Mouse (Mus musculus) limb, embryonic 11.5 days (tissue): Measurements from ENCODE around the gene Uba7. TPM values are rescaled to one million over a fixed set of nuclear protein-coding genes. Genes with fewer than 3 reads are reported as not detected.

ENCODE experiments used
- ATAC-seq: fragments of 200-750 bp; cut with Nextera tagmentation; 2 replicates; pipeline ENCODE4 v1.8.0; 2017; ENCODE audit warnings: low read depth; ENCODE audit not compliant: insufficient number of reproducible peaks, low FRiP score, low TSS enrichment
- DNase-seq: peaks from one replicate; pipeline ENCODE4 v3.0.0-alpha.2; 2015; ENCODE audit warnings: low spot score
- H3K27ac ChIP-seq: fragments of 300-500 bp; sonication (generic); replicated peaks from 2 replicates; pipeline ENCODE4 v1.5.1; 2014; ENCODE audit warnings: low read depth, mild to moderate bottlenecking, low read length
- H3K27me3 ChIP-seq: fragments of 300-500 bp; sonication (generic); 2 replicates; pipeline ENCODE4 v1.6.1; 2014; ENCODE audit warnings: mild to moderate bottlenecking, low read length, mixed read lengths; ENCODE audit not compliant: control insufficient read depth, insufficient read depth
- H3K36me3 ChIP-seq: fragments of 300-500 bp; sonication (generic); 2 replicates; pipeline ENCODE4 v1.6.1; 2014; ENCODE audit warnings: mild to moderate bottlenecking, low read length, moderate library complexity, mixed read lengths; ENCODE audit not compliant: control insufficient read depth, insufficient read depth
- H3K4me1 ChIP-seq: fragments of 300-500 bp; sonication (generic); 2 replicates; pipeline ENCODE4 v1.6.1; 2014; ENCODE audit warnings: low read length, mixed read lengths; ENCODE audit not compliant: control insufficient read depth, insufficient read depth
- H3K4me2 ChIP-seq: fragments of 300-500 bp; sonication (generic); 2 replicates; pipeline ENCODE4 v1.6.1; 2014; ENCODE audit warnings: low read depth, mild to moderate bottlenecking, moderate library complexity; ENCODE audit not compliant: severe bottlenecking
- H3K4me3 ChIP-seq: fragments of 300-500 bp; sonication (generic); 2 replicates; pipeline ENCODE4 v1.5.1; 2014; ENCODE audit warnings: low read depth, low read length
- H3K9ac ChIP-seq: fragments of 300-500 bp; sonication (generic); 2 replicates; pipeline ENCODE4 v1.6.1; 2014; ENCODE audit warnings: mild to moderate bottlenecking, low read length
- H3K9me3 ChIP-seq: fragments of 300-500 bp; sonication (generic); 2 replicates; pipeline ENCODE4 v1.6.1; 2016; ENCODE audit warnings: low read length; ENCODE audit not compliant: control insufficient read depth
- WGBS: fragments of 180-500 bp; shearing (Covaris S2); extraction: QIAGEN DNeasy Blood & Tissue Kit; methylation state at CpG from one replicate; pipeline ENCODE4 v1.1.7; 2014; 5-methylcytosine and 5-hydroxymethylcytosine counted together
- polyA plus RNA-seq: library from polyadenylated mRNA; unstranded; fragments of >200 nt; fragmentation: Nextera tagmentation; extraction: Ambion mirVana; gene quantifications from 2 replicates; pipeline ENCODE4 v1.2.1, GENCODE M21; 2014

Gene Uba7
- polyA plus RNA-seq, 1 experiment from 2014 or later: 23.4 TPM

- DNase-seq (no peak), ATAC-seq (no peak)
- Histone ChIP-seq H3K9me3 (no peaks in the 10 kb centered on the region), H3K36me3 (peaks cover 14% of the 10 kb centered on the region), H3K9ac (no peak overlapping the region), H3K27me3 (no peaks in the 10 kb centered on the region), H3K4me2 (no peak overlapping the region), H3K4me3 (no peak overlapping the region), H3K27ac (no peak overlapping the region), H3K4me1 (no peaks in the 10 kb centered on the region)
- 91% methylated on average over 6 of the region's 6 CpGs for WGBS
Observed at GRCm38 (mm10) chr9:107967437-107967836, 7.9 kb upstream of the Uba7 start.

GRCm38 (mm10) chr9:107968531-107968930, 6.8 kb upstream of the Uba7 start:
- Histone ChIP-seq H3K4me3 (no peak overlapping the region), H3K9ac (no peak overlapping the region), H3K4me2 (no peak overlapping the region), H3K36me3 (peaks cover 14% of the 10 kb centered on the region), H3K27ac (no peak overlapping the region), H3K9me3 (no peaks in the 10 kb centered on the region), H3K4me1 (no peaks in the 10 kb centered on the region), H3K27me3 (no peaks in the 10 kb centered on the region)
- 89% methylated on average over 7 of the region's 7 CpGs for WGBS
- DNase-seq (no peak), ATAC-seq (no peak)

GRCm38 (mm10) chr9:107970311-107970710, 5.0 kb upstream of the Uba7 start:
- Histone ChIP-seq H3K27me3 (no peaks in the 10 kb centered on the region), H3K36me3 (peaks cover 14% of the 10 kb centered on the region), H3K27ac (no peak overlapping the region), H3K4me2 (no peak overlapping the region), H3K4me1 (peaks cover 1% of the 10 kb centered on the region; the same call in 1 of the 2 replicates), H3K4me3 (no peak overlapping the region), H3K9me3 (no peaks in the 10 kb centered on the region), H3K9ac (no peak overlapping the region)
- DNase-seq (no peak), ATAC-seq (no peak)
- 91% methylated on average over 5 of the region's 5 CpGs for WGBS

- ATAC-seq: no peak
- Histone ChIP-seq H3K27me3 (no peaks in the 10 kb centered on the region), H3K27ac (no peak overlapping the region), H3K9ac (no peak overlapping the region), H3K9me3 (no peaks in the 10 kb centered on the region), H3K4me2 (no peak overlapping the region), H3K4me1 (peaks cover 4% of the 10 kb centered on the region; the same call in 1 of the 2 replicates), H3K36me3 (peaks cover 11% of the 10 kb centered on the region), H3K4me3 (no peak overlapping the region)
- 80% methylated on average over 8 of the region's 8 CpGs for WGBS
- no peak for DNase-seq
Observed at GRCm38 (mm10) chr9:107971690-107972541, 3.4 kb upstream of the Uba7 start.

GRCm38 (mm10) chr9:107974491-107975171, 674 bp upstream of the Uba7 start:
- no peak for DNase-seq
- H3K27me3 ChIP-seq: no peaks in the 10 kb centered on the region
- H3K4me3 ChIP-seq: no peak overlapping the region
- H3K9ac ChIP-seq: no peak overlapping the region
- no peak overlapping the region for H3K4me2 ChIP-seq
- H3K36me3 ChIP-seq: peaks cover 2% of the 10 kb centered on the region; the same call in 1 of the 2 replicates
- H3K4me1 ChIP-seq: peaks cover 4% of the 10 kb centered on the region; the same call in 1 of the 2 replicates
- no peak for ATAC-seq
- 82% methylated on average over 10 of the region's 10 CpGs for WGBS
- peak overlapping the region; percentile 23; the same call in 1 of the 2 replicates for H3K27ac ChIP-seq
- no peaks in the 10 kb centered on the region for H3K9me3 ChIP-seq

GRCm38 (mm10) chr9:107978815-107979214, 3.5 kb downstream of the Uba7 start:
- no peak overlapping the region for H3K27ac ChIP-seq
- ATAC-seq (no peak), DNase-seq (no peak)
- H3K27me3 ChIP-seq: no peaks in the 10 kb centered on the region
- 94% methylated on average over 12 of the region's 12 CpGs for WGBS
- no peak overlapping the region for H3K4me3 ChIP-seq
- no peak overlapping the region for H3K4me2 ChIP-seq
- H3K4me1 ChIP-seq: peaks cover 31% of the 10 kb centered on the region
- no peaks in the 10 kb centered on the region for H3K9me3 ChIP-seq
- H3K36me3 ChIP-seq: no peaks in the 10 kb centered on the region; the same call in 1 of the 2 replicates
- no peak overlapping the region for H3K9ac ChIP-seq

- no peaks in the 10 kb centered on the region for H3K27me3 ChIP-seq
- peak overlapping the region; percentile 96 for H3K4me3 ChIP-seq
- peaks cover 4% of the 10 kb centered on the region; the same call in 1 of the 2 replicates for H3K36me3 ChIP-seq
- H3K9me3 ChIP-seq: no peaks in the 10 kb centered on the region
- H3K9ac ChIP-seq: peak overlapping the region; percentile 85
- H3K4me1 ChIP-seq: peaks cover 37% of the 10 kb centered on the region
- H3K27ac ChIP-seq: peak overlapping the region; percentile 100
- peak overlapping the region; percentile 99 for H3K4me2 ChIP-seq
- DNase-seq: peak; percentile 92
- 9% methylated on average over 7 of the region's 7 CpGs for WGBS
- ATAC-seq: peak; percentile 61
Observed at GRCm38 (mm10) chr9:107981684-107982605, 6.6 kb downstream of the Uba7 start.
